Mouse (Mus musculus) regulatory T cell (primary cell): ENCODE results near the gene Usp29.

Experiments used
- in situ Hi-C: fragments of 300-600 bp; cut with MboI, MseI; formaldehyde crosslinking; loops from one replicate; pipeline ENCODE4 v1.15.1; 2025; ENCODE audit warnings: high pct_unique_total_duplicates

Gene Usp29

GRCm38 (mm10) chr7:6730241-6730640 is at the start of gene Usp29, which contains the start of gene Peg3:
Gene Usp29, plus strand, starts transcription at chr7:6730578.
Gene Peg3, minus strand, starts transcription at chr7:6730431.
- in situ Hi-C loops: no loop called here

DNA sequence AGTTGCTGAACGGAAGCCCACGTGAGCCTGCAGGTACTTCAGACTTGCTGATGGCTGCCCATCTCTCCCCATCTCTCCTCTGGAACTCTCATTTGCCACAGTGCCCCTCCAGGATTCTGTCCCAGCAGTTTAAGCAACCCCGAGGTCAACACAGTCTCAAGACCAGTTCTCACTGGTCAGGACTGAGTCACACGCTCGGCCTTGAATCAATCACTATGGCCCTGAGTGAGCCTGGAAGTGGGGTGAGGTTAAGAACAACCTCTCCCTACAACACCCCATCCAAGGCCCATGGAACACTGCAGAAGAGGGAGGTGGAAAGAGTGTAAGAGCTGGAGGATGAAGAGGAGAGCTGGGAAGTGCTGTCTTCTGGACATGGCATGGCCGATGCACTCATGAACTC is 44.9 kb upstream of the Usp29 start:
- in situ Hi-C loops: no loop called here

- in situ Hi-C loops: no loop called here
These were observed 33.9 kb upstream of the Usp29 start, which contains the start of gene Zim1 for GRCm38 (mm10) chr7:6696241-6697045. Gene Zim1, minus strand, starts transcription at chr7:6696450.

- in situ Hi-C loops: no loop called here
These were observed 31.1 kb upstream of the Usp29 start for GRCm38 (mm10) chr7:6699230-6699629.

DNA sequence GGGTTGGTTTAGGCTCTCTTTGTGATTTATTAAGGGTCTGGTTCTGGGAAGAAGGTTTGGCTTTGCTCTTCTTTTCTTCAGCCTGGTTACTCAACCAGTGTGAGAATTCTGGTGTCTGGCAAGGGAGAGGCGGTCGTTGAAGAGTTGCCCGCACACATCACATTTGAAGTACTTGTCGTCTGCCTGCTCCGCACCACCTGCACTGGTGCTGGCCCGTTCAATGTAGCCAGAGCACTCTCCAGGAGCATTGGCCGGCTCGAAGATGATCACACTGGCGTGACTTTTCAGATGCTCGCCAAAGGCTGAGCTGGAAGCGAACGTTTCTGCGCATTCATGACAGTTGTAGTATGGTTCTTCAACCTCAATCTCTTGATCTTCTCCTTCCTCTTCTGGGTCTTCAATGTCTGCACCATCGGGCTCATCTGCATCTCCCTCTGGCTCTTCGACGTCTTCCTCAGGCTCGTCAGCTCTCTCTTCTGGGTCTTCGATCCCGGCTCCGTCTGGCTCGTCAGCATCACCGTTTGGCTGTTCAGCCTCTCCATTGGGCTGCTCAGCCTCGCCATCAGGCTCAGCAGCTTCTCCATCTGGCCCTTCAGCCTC is 22.9 kb upstream of the Usp29 start:
- in situ Hi-C loops: no loop called here

- in situ Hi-C loops: no loop called here
These were observed 21.8 kb upstream of the Usp29 start for GRCm38 (mm10) chr7:6708451-6709180.

GRCm38 (mm10) chr7:6709396-6709795 is 21.0 kb upstream of the Usp29 start:
- in situ Hi-C loops: no loop called here

GRCm38 (mm10) chr7:6727351-6728121 is 2.8 kb upstream of the Usp29 start:
- in situ Hi-C loops: loop anchor here (10.0 kb wide), 1 partner anchor 373 kb away; no protein-coding TSS in a partner anchor

- in situ Hi-C loops: loop anchor here (10.0 kb wide), 1 partner anchor 374 kb away; no protein-coding TSS in a partner anchor
These were observed 2.0 kb upstream of the Usp29 start for GRCm38 (mm10) chr7:6728263-6728931.

- in situ Hi-C loops: loop anchor here (10.0 kb wide), 1 partner anchor 374 kb away; no protein-coding TSS in a partner anchor
These were observed 1.1 kb upstream of the Usp29 start for GRCm38 (mm10) chr7:6729061-6729817.

GRCm38 (mm10) chr7:6730801-6731200 is 423 bp downstream of the Usp29 start:
- in situ Hi-C loops: no loop called here

- in situ Hi-C loops: no loop called here
These were observed 995 bp downstream of the Usp29 start for GRCm38 (mm10) chr7:6731373-6731772.

DNA sequence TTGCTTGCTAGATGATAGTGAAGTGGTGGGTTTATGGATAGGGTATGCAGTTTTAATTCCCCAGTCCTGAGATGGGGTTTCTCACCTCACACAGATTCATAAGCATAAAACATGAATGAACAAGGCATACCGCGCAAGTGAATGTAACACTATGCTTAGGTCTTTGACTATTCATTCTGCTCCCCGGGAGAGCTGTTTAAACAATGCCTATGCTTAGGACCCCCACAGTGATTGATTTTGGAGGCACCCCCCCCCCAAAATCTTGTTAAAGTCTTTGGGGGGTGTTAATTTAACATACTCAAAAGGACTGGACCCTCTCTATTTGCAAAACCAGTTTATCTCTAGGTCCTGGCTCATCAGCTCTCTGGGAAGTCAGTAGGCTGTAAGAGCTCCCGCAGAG is 1.6 kb downstream of the Usp29 start:
- in situ Hi-C loops: no loop called here

DNA sequence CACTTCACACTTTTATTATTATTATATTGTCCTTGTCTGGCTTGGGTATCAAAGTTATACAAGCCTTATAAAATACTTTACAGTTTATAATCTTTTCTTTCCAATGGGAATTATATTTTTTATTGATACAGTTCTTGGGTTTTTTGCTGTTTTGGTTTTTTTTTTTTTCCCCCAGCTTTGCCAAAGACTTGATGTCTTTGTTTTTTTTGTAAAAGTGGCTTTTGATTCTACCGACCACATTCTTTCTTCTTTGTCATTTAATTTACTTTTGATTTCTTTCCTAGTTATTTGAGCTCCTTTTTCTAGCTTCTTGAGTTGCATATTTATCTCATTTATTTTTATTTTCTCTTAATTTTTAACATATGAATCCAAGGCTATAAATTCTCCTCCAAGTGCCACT is 5.7 kb downstream of the Usp29 start:
- in situ Hi-C loops: no loop called here

DNA sequence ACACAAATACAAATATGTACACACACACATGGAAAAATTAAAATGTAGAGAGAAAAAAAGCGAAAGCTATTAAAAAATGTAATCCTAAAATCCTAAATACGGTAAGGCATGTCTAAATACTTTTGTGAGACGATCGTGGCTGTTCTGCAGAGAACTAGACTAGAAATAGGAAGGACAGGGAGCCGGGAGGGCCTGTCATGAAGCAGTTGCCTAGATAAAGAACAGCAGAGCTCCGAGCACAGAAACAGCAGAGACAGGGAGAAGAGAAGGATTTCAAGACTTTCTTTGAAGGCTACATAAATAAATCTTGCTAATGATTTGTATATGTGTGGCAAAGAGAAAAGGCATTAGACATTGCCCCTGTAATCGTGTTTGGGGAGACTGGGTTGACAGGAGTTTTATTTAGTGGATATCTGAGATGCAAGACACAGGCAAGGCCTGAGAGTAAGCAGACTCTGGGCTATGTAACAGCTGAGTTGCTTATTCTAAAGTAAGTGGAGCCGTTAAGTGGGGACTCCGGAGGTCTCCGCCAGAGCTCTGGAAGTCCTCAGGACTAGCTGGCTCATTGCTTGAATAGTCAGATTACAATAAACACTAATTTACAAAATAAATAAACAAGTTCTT is 14.0 kb downstream of the Usp29 start:
- in situ Hi-C loops: no loop called here

DNA sequence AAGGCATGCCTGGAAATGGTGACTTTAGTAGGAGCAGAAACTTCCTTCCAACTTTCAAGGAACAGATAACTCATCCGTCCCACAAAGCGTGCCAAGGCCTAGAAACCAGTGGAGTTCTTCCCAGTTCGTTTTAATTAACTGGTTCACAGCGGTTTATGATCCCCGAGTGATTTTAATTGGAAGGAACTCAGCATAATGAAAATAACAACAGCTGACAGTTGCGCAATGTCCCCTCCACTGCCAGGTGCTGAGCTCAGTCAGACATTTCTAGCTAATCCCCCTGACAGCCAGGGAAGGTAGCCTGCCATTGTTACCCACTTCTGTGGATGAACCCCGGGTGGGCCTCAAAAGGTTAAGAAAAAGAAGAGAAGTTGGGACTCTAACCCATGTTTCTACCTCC is 18.8 kb downstream of the Usp29 start:
- in situ Hi-C loops: no loop called here

GRCm38 (mm10) chr7:6753440-6753839 is 23.1 kb downstream of the Usp29 start:
- in situ Hi-C loops: no loop called here

GRCm38 (mm10) chr7:6756777-6757291 is 26.5 kb downstream of the Usp29 start:
- in situ Hi-C loops: no loop called here

DNA sequence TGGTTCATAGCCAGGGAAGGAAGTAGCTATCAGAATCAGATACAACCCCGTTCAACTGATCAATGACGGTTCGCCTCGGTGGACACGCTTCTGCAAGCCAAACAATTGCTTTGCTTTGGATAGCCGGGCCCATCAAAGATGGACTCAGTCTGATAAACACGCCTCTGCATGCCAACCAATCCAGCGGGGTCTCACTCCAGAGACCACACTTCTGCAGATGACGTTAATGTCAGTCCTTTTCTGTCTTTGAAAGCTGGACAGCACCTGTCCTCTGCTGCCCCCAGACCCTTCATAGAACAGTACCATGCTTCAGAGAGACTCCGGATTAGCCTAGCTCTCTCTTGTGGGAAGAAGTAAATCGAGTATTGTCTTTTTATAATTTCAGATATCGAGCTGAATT is 29.3 kb downstream of the Usp29 start:
- in situ Hi-C loops: loop anchor here (10.0 kb wide), 1 partner anchor 695 kb away; no protein-coding TSS in a partner anchor
